Mouse (Mus musculus): ENCODE results near the gene Lama5. TPM values are rescaled to one million over a fixed set of nuclear protein-coding genes. Genes with fewer than 3 reads are reported as not detected.
"Not testable (repeated sequence)": the region's sequence is repeated elsewhere in the genome, so short reads cannot be mapped to it uniquely, and the experiment has no call there.

The Lama5 gene
- polyA plus RNA-seq, 1 experiment from 2014 or later = 7.8 TPM

GRCm38 (mm10) chr2:180262891-180263290 is 37.2 kb upstream of the Lama5 start:
- no peak overlapping the region for H3K9ac ChIP-seq (ENCODE audit: low read length)
- H3K4me2 ChIP-seq (ENCODE audit: low read depth, low read length, severe bottlenecking) = no peak overlapping the region
- H3K36me3 ChIP-seq (ENCODE audit: control insufficient read depth, insufficient read depth, low read length) = no peaks in the 10 kb centered on the region; the same call in 1 of the 2 replicates
- no peaks in the 10 kb centered on the region for H3K9me3 ChIP-seq (ENCODE audit: control insufficient read depth, low read length)
- H3K27ac ChIP-seq (ENCODE audit: low read depth, low read length) = no peak overlapping the region
- DNase-seq (ENCODE audit: low spot score) (no peak), ATAC-seq (replicated peaks; ENCODE audit: low FRiP score) (no peak)
- no peaks in the 10 kb centered on the region for H3K27me3 ChIP-seq (ENCODE audit: control insufficient read depth, insufficient read depth, low read length)
- peaks cover 6% of the 10 kb centered on the region; the same call in 1 of the 2 replicates for H3K4me1 ChIP-seq (replicated peaks; ENCODE audit: control insufficient read depth, insufficient read depth, low read length)
- no peak overlapping the region for H3K4me3 ChIP-seq (ENCODE audit: low read depth, low read length)
- WGBS = 90% methylated on average over 10 of the region's 10 CpGs

GRCm38 (mm10) chr2:180262441-180262840 is 36.8 kb upstream of the Lama5 start:
- no peak for DNase-seq (ENCODE audit: low spot score)

GRCm38 (mm10) chr2:180261901-180262300 is 36.2 kb upstream of the Lama5 start:
- Histone ChIP-seq H3K27me3 (ENCODE audit: control insufficient read depth, insufficient read depth, low read length) (no peaks in the 10 kb centered on the region), H3K9me3 (ENCODE audit: control insufficient read depth, low read length) (no peaks in the 10 kb centered on the region), H3K4me1 (replicated peaks; ENCODE audit: control insufficient read depth, insufficient read depth, low read length) (peaks cover 6% of the 10 kb centered on the region; the same call in 1 of the 2 replicates), H3K4me3 (ENCODE audit: low read depth, low read length) (no peak overlapping the region), H3K27ac (ENCODE audit: low read depth, low read length) (no peak overlapping the region), H3K36me3 (ENCODE audit: control insufficient read depth, insufficient read depth, low read length) (no peaks in the 10 kb centered on the region; the same call in 1 of the 2 replicates), H3K9ac (ENCODE audit: low read length) (no peak overlapping the region), H3K4me2 (ENCODE audit: low read depth, low read length, severe bottlenecking) (no peak overlapping the region)
- ATAC-seq (replicated peaks; ENCODE audit: low FRiP score) (no peak), DNase-seq (ENCODE audit: low spot score) (no peak)
- 90% methylated on average over 7 of the region's 7 CpGs for WGBS

More at GRCm38 (mm10) chr2:180262441-180262840, 36.8 kb upstream of the Lama5 start:
- 83% methylated on average over 3 of the region's 3 CpGs for WGBS
- Histone ChIP-seq H3K36me3 (ENCODE audit: control insufficient read depth, insufficient read depth, low read length) (no peaks in the 10 kb centered on the region; the same call in 1 of the 2 replicates), H3K4me3 (ENCODE audit: low read depth, low read length) (no peak overlapping the region), H3K4me2 (ENCODE audit: low read depth, low read length, severe bottlenecking) (no peak overlapping the region), H3K9ac (ENCODE audit: low read length) (no peak overlapping the region), H3K27me3 (ENCODE audit: control insufficient read depth, insufficient read depth, low read length) (no peaks in the 10 kb centered on the region), H3K27ac (ENCODE audit: low read depth, low read length) (no peak overlapping the region), H3K9me3 (ENCODE audit: control insufficient read depth, low read length) (no peaks in the 10 kb centered on the region), H3K4me1 (replicated peaks; ENCODE audit: control insufficient read depth, insufficient read depth, low read length) (peaks cover 6% of the 10 kb centered on the region; the same call in 1 of the 2 replicates)
- ATAC-seq (replicated peaks; ENCODE audit: low FRiP score) = no peak

- Histone ChIP-seq H3K4me3 (ENCODE audit: low read depth, low read length) (no peak overlapping the region), H3K4me1 (replicated peaks; ENCODE audit: control insufficient read depth, insufficient read depth, low read length) (peaks cover 11% of the 10 kb centered on the region; the same call in 1 of the 2 replicates), H3K4me2 (ENCODE audit: low read depth, low read length, severe bottlenecking) (no peak overlapping the region), H3K27ac (ENCODE audit: low read depth, low read length) (no peak overlapping the region), H3K27me3 (ENCODE audit: control insufficient read depth, insufficient read depth, low read length) (no peaks in the 10 kb centered on the region), H3K36me3 (ENCODE audit: control insufficient read depth, insufficient read depth, low read length) (no peaks in the 10 kb centered on the region; the same call in 1 of the 2 replicates), H3K9ac (ENCODE audit: low read length) (no peak overlapping the region), H3K9me3 (ENCODE audit: control insufficient read depth, low read length) (no peaks in the 10 kb centered on the region)
- ATAC-seq (replicated peaks; ENCODE audit: low FRiP score) = no peak
- 66% methylated on average over 8 of the region's 8 CpGs for WGBS
- DNase-seq (ENCODE audit: low spot score) = no peak
These were observed 35.2 kb upstream of the Lama5 start for GRCm38 (mm10) chr2:180260610-180261480.

GRCm38 (mm10) chr2:180259826-180260609 is 34.4 kb upstream of the Lama5 start:
- not testable (repeated sequence) for H3K4me2 ChIP-seq (ENCODE audit: low read depth, low read length, severe bottlenecking); H3K9ac ChIP-seq (ENCODE audit: low read length); H3K9me3 ChIP-seq (ENCODE audit: control insufficient read depth, low read length); ATAC-seq (replicated peaks; ENCODE audit: low FRiP score); H3K36me3 ChIP-seq (ENCODE audit: control insufficient read depth, insufficient read depth, low read length); H3K27me3 ChIP-seq (ENCODE audit: control insufficient read depth, insufficient read depth, low read length); H3K4me3 ChIP-seq (ENCODE audit: low read depth, low read length); H3K27ac ChIP-seq (ENCODE audit: low read depth, low read length)
- peak; percentile 49 for DNase-seq (ENCODE audit: low spot score)
- H3K4me1 ChIP-seq (replicated peaks; ENCODE audit: control insufficient read depth, insufficient read depth, low read length) = peaks cover 11% of the 10 kb centered on the region; the same call in 1 of the 2 replicates
- WGBS = 73% methylated on average over 17 of the region's 17 CpGs

GRCm38 (mm10) chr2:180258951-180259484 is 33.4 kb upstream of the Lama5 start:
- DNase-seq (ENCODE audit: low spot score); H3K4me3 ChIP-seq (ENCODE audit: low read depth, low read length); H3K4me2 ChIP-seq (ENCODE audit: low read depth, low read length, severe bottlenecking); H3K27me3 ChIP-seq (ENCODE audit: control insufficient read depth, insufficient read depth, low read length); H3K27ac ChIP-seq (ENCODE audit: low read depth, low read length); ATAC-seq (replicated peaks; ENCODE audit: low FRiP score); H3K9me3 ChIP-seq (ENCODE audit: control insufficient read depth, low read length); H3K36me3 ChIP-seq (ENCODE audit: control insufficient read depth, insufficient read depth, low read length); H3K9ac ChIP-seq (ENCODE audit: low read length): not testable (repeated sequence)
- peaks cover 11% of the 10 kb centered on the region; the same call in 1 of the 2 replicates for H3K4me1 ChIP-seq (replicated peaks; ENCODE audit: control insufficient read depth, insufficient read depth, low read length)
- 81% methylated on average over 10 of the region's 10 CpGs for WGBS

GRCm38 (mm10) chr2:180257963-180258865 is 32.6 kb upstream of the Lama5 start:
- peaks cover 11% of the 10 kb centered on the region; the same call in 1 of the 2 replicates for H3K4me1 ChIP-seq (replicated peaks; ENCODE audit: control insufficient read depth, insufficient read depth, low read length)
- H3K9ac ChIP-seq (ENCODE audit: low read length) = peak overlapping the region; percentile 94
- 54% methylated on average over 11 of the region's 11 CpGs for WGBS
- H3K4me3 ChIP-seq (ENCODE audit: low read depth, low read length) = peak overlapping the region; percentile 89
- 0 out of 2 replicates have a peak overlapping the region, but pooled peaks have one; percentile 71 for H3K27ac ChIP-seq (ENCODE audit: low read depth, low read length)
- DNase-seq (ENCODE audit: low spot score) (no peak), ATAC-seq (replicated peaks; ENCODE audit: low FRiP score) (no peak)
- H3K4me2 ChIP-seq (ENCODE audit: low read depth, low read length, severe bottlenecking) = peak overlapping the region; percentile 86
- H3K36me3 ChIP-seq (ENCODE audit: control insufficient read depth, insufficient read depth, low read length) = no peaks in the 10 kb centered on the region; the same call in 1 of the 2 replicates
- no peaks in the 10 kb centered on the region for H3K9me3 ChIP-seq (ENCODE audit: control insufficient read depth, low read length)
- no peaks in the 10 kb centered on the region for H3K27me3 ChIP-seq (ENCODE audit: control insufficient read depth, insufficient read depth, low read length)
